ENCODE assay signal across 8 mouse cellular contexts in the genomic region with DNA sequence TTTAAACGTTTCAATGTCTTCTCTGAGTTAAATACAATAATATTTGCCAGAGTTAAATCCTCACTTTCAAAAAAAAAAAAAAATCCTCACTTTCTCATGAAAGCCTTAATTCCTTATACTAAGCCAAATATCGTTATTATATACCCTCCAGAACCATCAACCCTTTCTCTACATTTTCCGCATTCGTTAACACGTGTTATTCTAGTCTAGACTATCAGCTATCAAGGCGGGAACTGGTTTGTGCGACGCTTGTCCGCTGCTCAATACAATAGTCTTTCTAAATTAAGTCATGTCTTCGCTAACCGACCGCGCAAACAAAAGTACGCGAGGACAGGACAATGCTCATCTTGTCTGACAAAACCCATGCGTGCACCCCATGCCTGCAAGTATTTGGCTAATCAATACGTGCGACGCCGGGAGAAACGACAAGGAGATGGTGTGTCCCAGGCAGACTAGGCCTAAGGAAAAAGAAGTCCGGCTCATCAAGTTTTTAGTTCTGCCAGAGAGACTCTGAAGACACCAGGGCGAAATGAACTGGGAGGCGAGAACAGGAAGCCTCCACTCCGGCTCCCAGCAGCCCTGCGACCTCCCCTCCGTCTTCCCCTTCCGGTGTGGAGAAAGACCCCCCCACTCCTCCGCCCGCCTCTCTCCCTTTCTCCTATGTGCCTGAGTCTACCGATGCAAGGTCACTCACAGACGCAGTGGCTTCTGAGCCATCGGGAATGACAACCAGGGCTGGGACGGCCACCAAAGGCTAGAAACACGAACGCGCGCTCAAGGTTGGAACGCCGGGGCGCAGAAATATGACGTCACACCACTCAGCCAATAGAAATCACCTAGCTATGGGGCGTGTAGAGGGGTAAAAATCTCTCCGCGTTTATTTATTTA. TPM values are rescaled to one million over a fixed set of nuclear protein-coding genes. Genes with fewer than 3 reads are reported as not detected.
DNase-seq lines count a peak whose midpoint lies in the region; ATAC-seq and TF ChIP-seq lines count a peak whose summit lies in the region.

A gene (minus strand): TSS at position 805 of the 888 bp plus-strand sequence.

- DNase-seq in MN1 (ENCODE audit: low spot score): peak; percentile 88
- DNase-seq in cerebellum, adult 9-10 months: peak; percentile 93
- peak; percentile 90 for DNase-seq in hindbrain, embryonic 10.5 days (ENCODE audit: low spot score)
- peak; percentile 90 for DNase-seq in layer of hippocampus, adult 9-11 months
- DNase-seq in lung, postnatal 0 days (ENCODE audit: low spot score): peak; percentile 95
- DNase-seq in ovary, postnatal 14 days (ENCODE audit: low spot score): peak; percentile 80
- DNase-seq in thymus, postnatal 14 days: peak; percentile 85

- H3K36me3 ChIP-seq in hindbrain, embryonic 10.5 days: peaks cover 47% of the 10 kb centered on the region
- peaks cover 6% of the 10 kb centered on the region; the same call in 1 of the 2 replicates for H3K36me3 ChIP-seq in lung, postnatal 0 days (ENCODE audit: insufficient read depth, low read length)

- peak within 1 kb of the TSS; percentile 68 for H3K9ac ChIP-seq in lung, postnatal 0 days (replicated peaks; ENCODE audit: low read depth)

- ATAC-seq in frontal cortex, adult (ENCODE audit: low TSS enrichment): peak; percentile 91
- peak; percentile 94 for ATAC-seq in lung, postnatal 0 days

- peak within 1 kb of the TSS; percentile 81 for H3K4me2 ChIP-seq in lung, postnatal 0 days (replicated peaks; ENCODE audit: low read depth, low read length)

- H3K4me3 ChIP-seq in hindbrain, embryonic 10.5 days: peak within 1 kb of the TSS; percentile 86
- H3K4me3 ChIP-seq in lung, postnatal 0 days (ENCODE audit: low read depth, low read length): peak within 1 kb of the TSS; percentile 90

- peaks cover 4% of the 10 kb centered on the region; the same call in 1 of the 2 replicates for H3K9me3 ChIP-seq in hindbrain, embryonic 10.5 days
- no peaks in the 10 kb centered on the region for H3K9me3 ChIP-seq in lung, postnatal 0 days (ENCODE audit: low read length)

- no peak for TF ChIP-seq EP300 in lung, postnatal 0 days (IDR thresholded peaks at IDR 0.05)

- under 1% methylated on average over 45 of the region's 45 CpGs for WGBS in hindbrain, embryonic 10.5 days
- under 1% methylated on average over 45 of the region's 45 CpGs for WGBS in lung, postnatal 0 days

- H3K4me1 ChIP-seq in hindbrain, embryonic 10.5 days (replicated peaks): peaks cover 11% of the 10 kb centered on the region
- no peaks in the 10 kb centered on the region for H3K4me1 ChIP-seq in lung, postnatal 0 days (ENCODE audit: insufficient read depth, low read depth, low read length)

- no peak for TF ChIP-seq CTCF in lung, postnatal 0 days (IDR thresholded peaks at IDR 0.05)

- H3K27me3 ChIP-seq in hindbrain, embryonic 10.5 days (ENCODE audit: insufficient read depth, poor library complexity, severe bottlenecking): no peaks in the 10 kb centered on the region
- H3K27me3 ChIP-seq in lung, postnatal 0 days (replicated peaks; ENCODE audit: insufficient read depth, low read length): no peaks in the 10 kb centered on the region

- H3K27ac ChIP-seq in hindbrain, embryonic 10.5 days: peak within 1 kb of the TSS; percentile 97
- peak within 1 kb of the TSS; percentile 89 for H3K27ac ChIP-seq in lung, postnatal 0 days (ENCODE audit: low read length)

RNA-seq across cellular contexts. Expression of the gene that starts here (rescaled TPM):
- 34.5 and 39.8 TPM in 2 replicates for polyA plus RNA-seq in hindbrain, embryonic 10.5 days (2016; fragmentation: Nextera tagmentation; extraction: Ambion mirVana)
- 14.2 and 18.5 TPM in 2 replicates for polyA plus RNA-seq in lung, postnatal 0 days (2015; fragmentation: Nextera tagmentation; extraction: Ambion mirVana)

Comparison
In these comparisons a context has a peak if more than half of its experiments do, and no peak if none do; other contexts are left out.
1. Peak in every context shown above with its lines: DNase-seq, ATAC-seq, H3K4me3 ChIP-seq and H3K27ac ChIP-seq.